Mouse (Mus musculus): Measurements from ENCODE around the gene App. TPM values are rescaled to one million over a fixed set of nuclear protein-coding genes. Genes with fewer than 3 reads are reported as not detected.

App gene
- polyA plus RNA-seq, 1 experiment = not detected

GRCm38 (mm10) chr16:85160140-85160539 is 13.4 kb downstream of the App start:
- no peak for TF ChIP-seq GATA1 (IDR thresholded peaks at IDR 0.05; ENCODE audit: low read length)

- no peak for TF ChIP-seq GATA1 (IDR thresholded peaks at IDR 0.05; ENCODE audit: low read length)
Measured at GRCm38 (mm10) chr16:85157796-85158546, 15.6 kb downstream of the App start.

- no peak for TF ChIP-seq GATA1 (IDR thresholded peaks at IDR 0.05; ENCODE audit: low read length)
Measured at GRCm38 (mm10) chr16:85157156-85157555, 16.4 kb downstream of the App start.

GRCm38 (mm10) chr16:85155836-85156235 is 17.7 kb downstream of the App start:
- TF ChIP-seq GATA1 (IDR thresholded peaks at IDR 0.05; ENCODE audit: low read length) = no peak

- no peak for TF ChIP-seq GATA1 (IDR thresholded peaks at IDR 0.05; ENCODE audit: low read length)
Measured at GRCm38 (mm10) chr16:85152457-85152856, 21.1 kb downstream of the App start.

GRCm38 (mm10) chr16:85151681-85152080 is 21.9 kb downstream of the App start:
- TF ChIP-seq GATA1 (IDR thresholded peaks at IDR 0.05; ENCODE audit: low read length) = no peak

GRCm38 (mm10) chr16:85150902-85151301 is 22.7 kb downstream of the App start:
- TF ChIP-seq GATA1 (IDR thresholded peaks at IDR 0.05; ENCODE audit: low read length) = no peak

GRCm38 (mm10) chr16:85149509-85149871 is 24.1 kb downstream of the App start:
- TF ChIP-seq GATA1 (IDR thresholded peaks at IDR 0.05; ENCODE audit: low read length) = no peak

- TF ChIP-seq GATA1 (IDR thresholded peaks at IDR 0.05; ENCODE audit: low read length) = no peak
Measured at GRCm38 (mm10) chr16:85148615-85149508, 24.7 kb downstream of the App start.

GRCm38 (mm10) chr16:85147440-85147839 is 26.1 kb downstream of the App start:
- TF ChIP-seq GATA1 (IDR thresholded peaks at IDR 0.05; ENCODE audit: low read length) = no peak

- no peak for TF ChIP-seq GATA1 (IDR thresholded peaks at IDR 0.05; ENCODE audit: low read length)
Measured at GRCm38 (mm10) chr16:85145771-85146178, 27.8 kb downstream of the App start.

GRCm38 (mm10) chr16:85145369-85145768 is 28.2 kb downstream of the App start:
- TF ChIP-seq GATA1 (IDR thresholded peaks at IDR 0.05; ENCODE audit: low read length) = no peak

- TF ChIP-seq GATA1 (IDR thresholded peaks at IDR 0.05; ENCODE audit: low read length) = no peak
Measured at GRCm38 (mm10) chr16:85144401-85144800, 29.2 kb downstream of the App start.

GRCm38 (mm10) chr16:85143863-85144262 is 29.7 kb downstream of the App start:
- TF ChIP-seq GATA1 (IDR thresholded peaks at IDR 0.05; ENCODE audit: low read length) = no peak

GRCm38 (mm10) chr16:85143188-85143587 is 30.4 kb downstream of the App start:
- no peak for TF ChIP-seq GATA1 (IDR thresholded peaks at IDR 0.05; ENCODE audit: low read length)

GRCm38 (mm10) chr16:85141404-85141803 is 32.2 kb downstream of the App start:
- TF ChIP-seq GATA1 (IDR thresholded peaks at IDR 0.05; ENCODE audit: low read length) = no peak
